Mouse (Mus musculus): ENCODE results near the gene Ubash3b. TPM values are rescaled to one million over a fixed set of nuclear protein-coding genes. Genes with fewer than 3 reads are reported as not detected.

The Ubash3b gene
- polyA plus RNA-seq, 1 experiment, result 2.9 TPM

- Histone ChIP-seq H3K36me3 (ENCODE audit: control insufficient read depth, insufficient read depth, low read length, poor library complexity, severe bottlenecking) (no peaks in the 10 kb centered on the region), H3K9me3 (replicated peaks; ENCODE audit: control insufficient read depth, insufficient read depth, low read length, poor library complexity, severe bottlenecking) (no peaks in the 10 kb centered on the region), H3K27me3 (ENCODE audit: control insufficient read depth, insufficient read depth, low read length, poor library complexity, severe bottlenecking) (no peaks in the 10 kb centered on the region), H3K4me3 (ENCODE audit: low read depth, low read length) (no peak overlapping the region), H3K9ac (ENCODE audit: low read depth, poor library complexity, severe bottlenecking) (no peak overlapping the region), H3K27ac (ENCODE audit: insufficient read depth, low read length) (no peak overlapping the region), H3K4me1 (ENCODE audit: control insufficient read depth, insufficient read depth, low read length) (no peaks in the 10 kb centered on the region)
- TF ChIP-seq EP300 (IDR thresholded peaks at IDR 0.05; ENCODE audit: insufficient read depth, low read depth, low read length) (no peak), POLR2A (IDR thresholded peaks at IDR 0.05; ENCODE audit: insufficient read depth, low read length) (no peak), CTCF (IDR thresholded peaks at IDR 0.05; ENCODE audit: low read depth, low read length) (no peak)
These were observed 12.3 kb downstream of the Ubash3b start for GRCm38 (mm10) chr9:41149079-41149676.

- no peak overlapping the region for H3K4me3 ChIP-seq (ENCODE audit: low read depth, low read length)
- no peaks in the 10 kb centered on the region for H3K36me3 ChIP-seq (ENCODE audit: control insufficient read depth, insufficient read depth, low read length, poor library complexity, severe bottlenecking)
- no peaks in the 10 kb centered on the region for H3K27me3 ChIP-seq (ENCODE audit: control insufficient read depth, insufficient read depth, low read length, poor library complexity, severe bottlenecking)
- no peaks in the 10 kb centered on the region for H3K4me1 ChIP-seq (ENCODE audit: control insufficient read depth, insufficient read depth, low read length)
- no peak overlapping the region for H3K9ac ChIP-seq (ENCODE audit: low read depth, poor library complexity, severe bottlenecking)
- no peaks in the 10 kb centered on the region for H3K9me3 ChIP-seq (replicated peaks; ENCODE audit: control insufficient read depth, insufficient read depth, low read length, poor library complexity, severe bottlenecking)
- no peak for TF ChIP-seq EP300 (IDR thresholded peaks at IDR 0.05; ENCODE audit: insufficient read depth, low read depth, low read length)
- no peak overlapping the region for H3K27ac ChIP-seq (ENCODE audit: insufficient read depth, low read length)
These were observed 12.9 kb downstream of the Ubash3b start for GRCm38 (mm10) chr9:41148600-41148999.

- Histone ChIP-seq H3K9me3 (replicated peaks; ENCODE audit: control insufficient read depth, insufficient read depth, low read length, poor library complexity, severe bottlenecking) (no peaks in the 10 kb centered on the region), H3K4me3 (ENCODE audit: low read depth, low read length) (no peak overlapping the region), H3K9ac (ENCODE audit: low read depth, poor library complexity, severe bottlenecking) (no peak overlapping the region), H3K27me3 (ENCODE audit: control insufficient read depth, insufficient read depth, low read length, poor library complexity, severe bottlenecking) (no peaks in the 10 kb centered on the region), H3K4me1 (ENCODE audit: control insufficient read depth, insufficient read depth, low read length) (no peaks in the 10 kb centered on the region), H3K36me3 (ENCODE audit: control insufficient read depth, insufficient read depth, low read length, poor library complexity, severe bottlenecking) (no peaks in the 10 kb centered on the region), H3K27ac (ENCODE audit: insufficient read depth, low read length) (no peak overlapping the region)
- TF ChIP-seq CTCF (IDR thresholded peaks at IDR 0.05; ENCODE audit: low read depth, low read length) (no peak), POLR2A (IDR thresholded peaks at IDR 0.05; ENCODE audit: insufficient read depth, low read length) (no peak), EP300 (IDR thresholded peaks at IDR 0.05; ENCODE audit: insufficient read depth, low read depth, low read length) (no peak)
These were observed 14.2 kb downstream of the Ubash3b start for GRCm38 (mm10) chr9:41147203-41147842.

GRCm38 (mm10) chr9:41143825-41144224 is 17.7 kb downstream of the Ubash3b start:
- H3K36me3 ChIP-seq (ENCODE audit: control insufficient read depth, insufficient read depth, low read length, poor library complexity, severe bottlenecking), result no peaks in the 10 kb centered on the region
- H3K4me3 ChIP-seq (ENCODE audit: low read depth, low read length), result no peak overlapping the region

GRCm38 (mm10) chr9:41143115-41143514 is 18.4 kb downstream of the Ubash3b start:
- Histone ChIP-seq H3K9ac (ENCODE audit: low read depth, poor library complexity, severe bottlenecking) (no peak overlapping the region), H3K36me3 (ENCODE audit: control insufficient read depth, insufficient read depth, low read length, poor library complexity, severe bottlenecking) (no peaks in the 10 kb centered on the region), H3K4me1 (ENCODE audit: control insufficient read depth, insufficient read depth, low read length) (no peaks in the 10 kb centered on the region), H3K4me3 (ENCODE audit: low read depth, low read length) (no peak overlapping the region), H3K9me3 (replicated peaks; ENCODE audit: control insufficient read depth, insufficient read depth, low read length, poor library complexity, severe bottlenecking) (no peaks in the 10 kb centered on the region), H3K27ac (ENCODE audit: insufficient read depth, low read length) (no peak overlapping the region), H3K27me3 (ENCODE audit: control insufficient read depth, insufficient read depth, low read length, poor library complexity, severe bottlenecking) (no peaks in the 10 kb centered on the region)
- TF ChIP-seq POLR2A (IDR thresholded peaks at IDR 0.05; ENCODE audit: insufficient read depth, low read length) (no peak), CTCF (IDR thresholded peaks at IDR 0.05; ENCODE audit: low read depth, low read length) (no peak), EP300 (IDR thresholded peaks at IDR 0.05; ENCODE audit: insufficient read depth, low read depth, low read length) (no peak)

More at GRCm38 (mm10) chr9:41143825-41144224, 17.7 kb downstream of the Ubash3b start:
- Histone ChIP-seq H3K27ac (ENCODE audit: insufficient read depth, low read length) (no peak overlapping the region), H3K4me1 (ENCODE audit: control insufficient read depth, insufficient read depth, low read length) (no peaks in the 10 kb centered on the region), H3K9ac (ENCODE audit: low read depth, poor library complexity, severe bottlenecking) (no peak overlapping the region), H3K27me3 (ENCODE audit: control insufficient read depth, insufficient read depth, low read length, poor library complexity, severe bottlenecking) (no peaks in the 10 kb centered on the region), H3K9me3 (replicated peaks; ENCODE audit: control insufficient read depth, insufficient read depth, low read length, poor library complexity, severe bottlenecking) (no peaks in the 10 kb centered on the region)
- no peak for TF ChIP-seq POLR2A (IDR thresholded peaks at IDR 0.05; ENCODE audit: insufficient read depth, low read length)
- TF ChIP-seq CTCF (IDR thresholded peaks at IDR 0.05; ENCODE audit: low read depth, low read length), result no peak

- Histone ChIP-seq H3K27me3 (ENCODE audit: control insufficient read depth, insufficient read depth, low read length, poor library complexity, severe bottlenecking) (no peaks in the 10 kb centered on the region), H3K4me1 (ENCODE audit: control insufficient read depth, insufficient read depth, low read length) (no peaks in the 10 kb centered on the region), H3K9ac (ENCODE audit: low read depth, poor library complexity, severe bottlenecking) (no peak overlapping the region), H3K9me3 (replicated peaks; ENCODE audit: control insufficient read depth, insufficient read depth, low read length, poor library complexity, severe bottlenecking) (no peaks in the 10 kb centered on the region), H3K4me3 (ENCODE audit: low read depth, low read length) (no peak overlapping the region), H3K36me3 (ENCODE audit: control insufficient read depth, insufficient read depth, low read length, poor library complexity, severe bottlenecking) (no peaks in the 10 kb centered on the region), H3K27ac (ENCODE audit: insufficient read depth, low read length) (no peak overlapping the region)
- no peak for TF ChIP-seq EP300 (IDR thresholded peaks at IDR 0.05; ENCODE audit: insufficient read depth, low read depth, low read length)
- no peak for TF ChIP-seq CTCF (IDR thresholded peaks at IDR 0.05; ENCODE audit: low read depth, low read length)
- TF ChIP-seq POLR2A (IDR thresholded peaks at IDR 0.05; ENCODE audit: insufficient read depth, low read length), result no peak
These were observed 20.5 kb downstream of the Ubash3b start for GRCm38 (mm10) chr9:41141026-41141425.
